Mouse (Mus musculus) liver, embryonic 14.5 days (tissue): ENCODE measurements around the gene Sparc. TPM values are rescaled to one million over a fixed set of nuclear protein-coding genes. Genes with fewer than 3 reads are reported as not detected.

Experiments
- ATAC-seq: fragments of 200-750 bp; cut with Nextera tagmentation; 2 replicates; pipeline ENCODE4 v1.8.0; 2017; ENCODE audit warnings: moderate number of reproducible peaks, mild to moderate bottlenecking, moderate library complexity; ENCODE audit not compliant: insufficient read depth
- DNase-seq, 3 experiments: peaks; one replicate each; pipeline ENCODE4 v3.0.0-alpha.2; 2012 to 2013; ENCODE audit warnings: low read depth in 3 of 3, low spot score in 3 of 3
- H3K27ac ChIP-seq: fragments of 300-500 bp; sonication (generic); 2 replicates; pipeline ENCODE4 v1.5.1; 2014; ENCODE audit warnings: moderate library complexity, mild to moderate bottlenecking, control low read depth, inconsistent platforms
- H3K27me3 ChIP-seq: fragments of 300-500 bp; sonication (generic); 2 replicates; pipeline ENCODE4 v1.6.1; 2014; ENCODE audit warnings: mild to moderate bottlenecking, low read length, moderate library complexity; ENCODE audit not compliant: control insufficient read depth, insufficient read depth
- H3K36me3 ChIP-seq: fragments of 300-500 bp; sonication (generic); replicated peaks from 2 replicates; pipeline ENCODE4 v1.6.1; 2014; ENCODE audit warnings: low read depth; ENCODE audit not compliant: control insufficient read depth, insufficient read depth
- H3K4me1 ChIP-seq, 2 experiments: fragments of 200-500 bp in 1 of 2; fragments of 300-500 bp in 1 of 2; sonication (generic) in 1 of 2; replicated peaks; 2 replicates each; pipeline ENCODE4 v1.6.1; 2012 to 2014; ENCODE audit warnings: antibody characterized with exemption in 1 of 2, inconsistent platforms in 1 of 2, low read length in 1 of 2; ENCODE audit not compliant: control insufficient read depth in 2 of 2, insufficient read depth in 2 of 2
- H3K4me2 ChIP-seq: fragments of 300-500 bp; sonication (generic); 2 replicates; pipeline ENCODE4 v1.6.1; 2014; ENCODE audit warnings: low read depth, mild to moderate bottlenecking, control low read depth, moderate library complexity
- H3K4me3 ChIP-seq, 2 experiments: fragments of 200-500 bp in 1 of 2; fragments of 300-500 bp in 1 of 2; sonication (generic) in 1 of 2; 2 replicates each; pipeline ENCODE4 v1.5.1; 2012 to 2014; ENCODE audit warnings: low read depth in 2 of 2, low read length in 2 of 2, mild to moderate bottlenecking in 2 of 2, control low read depth in 1 of 2, inconsistent platforms in 1 of 2, moderate library complexity in 1 of 2; ENCODE audit not compliant: insufficient read depth in 1 of 2
- H3K9ac ChIP-seq: fragments of 300-500 bp; sonication (generic); replicated peaks from 2 replicates; pipeline ENCODE4 v1.6.1; 2014; ENCODE audit warnings: mild to moderate bottlenecking, control low read depth, moderate library complexity
- H3K9me3 ChIP-seq: fragments of 300-500 bp; sonication (generic); 2 replicates; pipeline ENCODE4 v1.6.1; 2016; ENCODE audit warnings: low read length, mixed read lengths; ENCODE audit not compliant: control insufficient read depth
- CTCF ChIP-seq: IDR thresholded peaks from 2 replicates; pipeline ENCODE4 v1.5.1; 2016; ENCODE audit warnings: antibody characterized with exemption, low read depth, control low read depth
- EP300 ChIP-seq: IDR thresholded peaks from 2 replicates; pipeline ENCODE4 v1.6.1; 2016; ENCODE audit warnings: antibody characterized with exemption, low read depth
- WGBS: fragments of 180-500 bp; shearing (Covaris S2); extraction: QIAGEN DNeasy Blood & Tissue Kit; methylation state at CpG from one replicate; pipeline ENCODE4 v1.1.7; 2014; ENCODE audit not compliant: insufficient replicate concordance; 5-methylcytosine and 5-hydroxymethylcytosine counted together
- polyA plus RNA-seq, 2 experiments: library from polyadenylated mRNA; depleted of rRNA in 1 of 2; stranded (reverse) in 1 of 2; unstranded in 1 of 2; fragments of >200 nt; fragmentation: Nextera tagmentation in 1 of 2; extraction: Ambion mirVana in 1 of 2; gene quantifications; 2 replicates each; pipeline versions ENCODE4 v1.2.1 to v1.2.3; 2012 to 2014

Gene Sparc
- polyA plus RNA-seq, 2 experiments, result 64.9 to 88.2 TPM

DNA sequence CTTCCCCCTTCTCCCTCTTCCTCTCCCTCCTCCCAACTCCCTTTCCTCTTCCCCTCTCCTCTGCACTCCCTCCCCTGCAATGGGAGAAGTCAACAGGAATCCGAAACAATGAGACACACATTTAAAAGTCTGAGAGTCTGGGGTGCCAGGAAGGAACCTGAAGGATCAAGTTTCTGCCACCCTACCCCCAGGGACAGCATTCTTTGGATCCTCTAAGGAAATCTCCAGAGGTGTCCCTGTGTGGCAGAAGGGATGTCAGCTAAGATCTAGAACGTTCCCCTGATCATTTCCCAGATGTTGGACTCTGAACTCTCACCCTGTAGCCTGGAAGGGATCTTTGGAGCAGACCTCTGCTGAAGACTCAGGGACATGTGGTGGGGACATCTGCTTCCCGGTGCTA is 12.5 kb downstream of the Sparc start:
- ATAC-seq (no peak), DNase-seq (no peak)
- Histone ChIP-seq H3K9me3 (no peaks in the 10 kb centered on the region), H3K4me1 (peaks cover 0 to 7% of the 10 kb centered on the region in 2 experiments; a peak in 2 of 4 replicates), H3K36me3 (no peaks in the 10 kb centered on the region), H3K27me3 (no peaks in the 10 kb centered on the region), H3K9ac (no peak overlapping the region), H3K27ac (no peak overlapping the region), H3K4me2 (no peak overlapping the region), H3K4me3 (no peak overlapping the region)
- TF ChIP-seq EP300 (no peak), CTCF (no peak)
- 27% methylated on average over 3 of the region's 3 CpGs for WGBS

DNA sequence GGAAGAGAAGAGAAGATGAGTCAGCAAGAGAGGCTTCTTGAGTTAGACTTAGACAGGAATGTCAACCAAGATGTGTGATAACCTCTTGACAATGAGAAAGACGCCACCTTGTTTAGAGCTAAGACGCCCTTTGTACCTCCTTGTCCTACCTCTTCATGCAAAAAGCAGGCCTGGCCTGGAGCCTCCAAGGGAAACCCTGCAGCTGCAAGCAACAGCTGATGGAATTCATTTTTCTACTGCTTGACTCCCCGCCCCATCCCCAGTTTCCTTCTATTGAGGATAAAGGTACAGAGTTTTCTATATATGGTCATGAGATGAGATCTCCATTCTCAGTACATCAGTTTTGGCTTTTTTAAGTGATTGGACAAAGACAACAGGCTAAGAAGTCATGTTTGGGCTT is 13.0 kb downstream of the Sparc start:
- no peak overlapping the region for H3K27ac ChIP-seq
- no peak for ATAC-seq
- no peak for DNase-seq
- H3K4me3 ChIP-seq, result no peak overlapping the region
- no peaks in the 10 kb centered on the region for H3K36me3 ChIP-seq
- H3K4me2 ChIP-seq, result no peak overlapping the region
- TF ChIP-seq CTCF (no peak), EP300 (no peak)
- H3K9ac ChIP-seq, result no peak overlapping the region
- no peaks in the 10 kb centered on the region for H3K9me3 ChIP-seq
- WGBS, result 50% methylated on average over 3 of the region's 3 CpGs
- H3K4me1 ChIP-seq, result peaks cover 0 to 6% of the 10 kb centered on the region in 2 experiments; a peak in 2 of 4 replicates
- no peaks in the 10 kb centered on the region for H3K27me3 ChIP-seq

DNA sequence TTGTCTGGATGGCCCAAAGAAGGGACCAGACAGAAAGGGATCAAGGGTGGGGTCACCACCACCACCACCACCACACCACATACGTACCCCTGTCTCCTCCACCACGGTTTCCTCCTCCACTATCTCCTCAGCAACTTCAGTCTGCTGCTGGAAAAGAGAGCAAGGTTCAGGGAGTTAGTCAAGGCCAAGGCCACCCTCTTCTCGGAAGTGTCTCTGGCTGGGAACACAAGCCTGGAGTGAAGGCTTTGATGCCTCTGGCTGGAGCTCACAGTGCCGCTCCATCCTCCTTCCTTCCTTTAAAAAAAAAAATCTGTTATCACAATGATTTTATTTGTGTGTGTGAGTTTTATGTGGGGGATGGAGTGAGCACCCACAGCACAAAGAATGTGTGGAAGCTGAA is 15.8 kb downstream of the Sparc start:
- WGBS, result 61% methylated on average over 4 of the region's 4 CpGs
- no peaks in the 10 kb centered on the region for H3K27me3 ChIP-seq
- no peak for ATAC-seq
- H3K4me2 ChIP-seq, result no peak overlapping the region
- peaks cover 0 to 4% of the 10 kb centered on the region in 2 experiments; a peak in 1 of 4 replicates for H3K4me1 ChIP-seq
- H3K9ac ChIP-seq, result no peak overlapping the region
- no peak overlapping the region for H3K27ac ChIP-seq
- no peaks in the 10 kb centered on the region for H3K36me3 ChIP-seq
- H3K9me3 ChIP-seq, result no peaks in the 10 kb centered on the region
- no peak for DNase-seq
- no peak overlapping the region for H3K4me3 ChIP-seq
- TF ChIP-seq EP300, result no peak
- TF ChIP-seq CTCF, result no peak

DNA sequence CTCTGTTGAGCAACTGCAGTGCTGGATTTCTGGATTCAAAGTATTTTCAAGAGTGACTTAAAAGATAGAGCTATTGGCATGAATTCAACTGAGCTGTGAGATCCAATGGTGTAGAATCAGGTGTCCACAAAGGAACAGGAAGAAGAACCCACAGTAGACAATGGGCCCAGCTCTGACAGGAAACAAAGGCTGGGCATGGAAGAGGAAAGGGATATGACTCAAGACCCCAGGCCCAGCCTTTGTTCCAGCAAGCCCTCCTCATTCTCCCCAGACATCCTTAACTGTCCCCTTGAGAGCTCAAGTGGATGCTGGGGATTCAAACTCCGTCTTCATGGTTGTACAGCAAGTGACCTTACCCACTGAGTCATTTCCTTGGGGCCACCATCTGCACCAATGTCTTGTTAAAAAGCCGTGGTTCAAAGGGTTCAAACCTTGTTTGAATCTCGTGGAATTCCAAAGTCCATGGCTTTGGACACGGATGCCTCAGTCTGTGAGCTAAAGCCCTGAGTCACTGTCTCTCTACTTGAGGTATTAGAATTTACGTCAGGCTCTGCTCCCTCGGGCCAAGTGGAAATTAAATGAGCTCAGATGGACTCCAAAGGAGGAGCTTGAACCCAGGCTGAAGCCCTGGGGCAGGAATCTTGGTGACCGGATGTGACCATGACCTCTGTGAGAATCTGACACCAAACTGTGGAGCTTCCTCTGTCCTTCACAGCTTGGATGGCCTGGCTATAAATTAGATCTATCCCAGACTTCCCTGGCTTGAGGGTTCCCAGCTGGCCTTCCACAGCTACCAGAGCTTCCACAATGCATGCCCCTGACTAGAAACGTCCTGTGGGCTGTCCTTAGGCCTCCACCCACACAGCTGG is 17.1 kb downstream of the Sparc start:
- 29% methylated on average over 8 of the region's 8 CpGs for WGBS
- Histone ChIP-seq H3K4me2 (no peak overlapping the region), H3K36me3 (no peaks in the 10 kb centered on the region), H3K27ac (no peak overlapping the region), H3K9ac (no peak overlapping the region), H3K9me3 (no peaks in the 10 kb centered on the region), H3K4me3 (no peak overlapping the region), H3K27me3 (no peaks in the 10 kb centered on the region), H3K4me1 (peaks cover 0 to 4% of the 10 kb centered on the region in 2 experiments; a peak in 1 of 4 replicates)
- TF ChIP-seq EP300 (no peak), CTCF (no peak)
- peak; percentile 21; the same call in 1 of the 2 replicates for ATAC-seq
- no peak for DNase-seq

DNA sequence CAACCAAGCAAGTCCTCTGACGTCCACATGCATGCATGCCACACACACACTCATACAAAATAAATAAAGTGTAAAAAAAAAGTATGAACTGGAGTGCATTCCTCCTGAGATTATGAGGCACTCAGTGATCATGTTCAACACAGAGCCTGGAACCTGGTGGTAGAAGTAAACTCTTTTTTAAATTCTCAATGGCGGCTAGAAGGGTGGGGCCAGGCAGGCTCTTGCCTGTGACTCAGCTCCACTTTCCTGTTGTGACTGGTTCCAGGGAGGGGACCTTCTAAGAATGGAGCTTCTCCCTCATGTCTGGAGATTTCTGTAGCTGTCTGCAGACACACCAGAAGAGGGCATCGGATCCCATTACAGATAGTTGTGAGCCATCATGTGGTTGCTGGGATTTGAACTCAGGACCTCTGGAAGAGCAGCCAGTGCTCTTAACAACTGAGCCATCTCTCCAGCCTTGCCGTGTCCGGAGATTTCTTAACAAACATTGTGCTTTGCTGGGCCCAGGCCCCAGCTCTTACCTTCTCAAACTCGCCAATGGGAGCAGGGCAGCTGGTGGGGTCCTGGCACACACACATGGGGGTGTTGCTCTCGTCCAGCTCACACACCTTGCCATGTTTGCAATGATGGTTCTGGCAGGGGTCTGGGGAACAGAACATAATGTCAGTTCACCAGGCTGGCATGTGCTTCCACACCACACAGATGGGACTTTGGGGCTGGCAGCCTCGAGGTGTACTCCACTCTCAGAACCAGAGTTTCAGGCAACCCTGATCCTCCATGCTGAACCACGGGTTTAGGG is 18.1 kb downstream of the Sparc start:
- DNase-seq (no peak), ATAC-seq (no peak)
- peaks cover 0 to 4% of the 10 kb centered on the region in 2 experiments; a peak in 1 of 4 replicates for H3K4me1 ChIP-seq
- no peaks in the 10 kb centered on the region for H3K27me3 ChIP-seq
- H3K9ac ChIP-seq, result no peak overlapping the region
- no peak overlapping the region for H3K4me2 ChIP-seq
- WGBS, result 60% methylated on average over 9 of the region's 9 CpGs
- TF ChIP-seq CTCF, result no peak
- H3K27ac ChIP-seq, result no peak overlapping the region
- no peaks in the 10 kb centered on the region for H3K9me3 ChIP-seq
- H3K4me3 ChIP-seq, result no peak overlapping the region
- H3K36me3 ChIP-seq, result no peaks in the 10 kb centered on the region
